Mouse (Mus musculus) kidney, adult 18-20 months (tissue): ENCODE measurements around the gene Fas.

Source experiments
- DNase-seq: peaks from one replicate; pipeline ENCODE4 v3.0.0; 2021

Gene Fas

GRCm38 (mm10) chr19:34289948-34290789 is at the start of gene Fas:
Gene Fas, plus strand, starts transcription at chr19:34290666.
- peak; percentile 85 for DNase-seq

- no peak for DNase-seq
These were observed 49.1 kb upstream of the Fas start for GRCm38 (mm10) chr19:34241247-34241915.

- no peak for DNase-seq
These were observed 47.5 kb upstream of the Fas start for GRCm38 (mm10) chr19:34242925-34243324.

- DNase-seq: peak; percentile 50
These were observed 46.4 kb upstream of the Fas start for GRCm38 (mm10) chr19:34244056-34244455.

GRCm38 (mm10) chr19:34248558-34248957 is 41.9 kb upstream of the Fas start:
- DNase-seq: no peak

- DNase-seq: no peak
These were observed 39.8 kb upstream of the Fas start for GRCm38 (mm10) chr19:34250621-34251020.

GRCm38 (mm10) chr19:34251900-34252299 is 38.6 kb upstream of the Fas start:
- DNase-seq: no peak

- no peak for DNase-seq
These were observed 38.0 kb upstream of the Fas start for GRCm38 (mm10) chr19:34252450-34252849.

GRCm38 (mm10) chr19:34254101-34254879 is 36.2 kb upstream of the Fas start:
- DNase-seq: no peak

GRCm38 (mm10) chr19:34254880-34255681 is 35.4 kb upstream of the Fas start, which contains the start of gene Acta2:
Gene Acta2, minus strand, starts transcription at chr19:34255590.
- DNase-seq: peak; percentile 9

GRCm38 (mm10) chr19:34256149-34256548 is 34.3 kb upstream of the Fas start:
- no peak for DNase-seq

GRCm38 (mm10) chr19:34256936-34257335 is 33.5 kb upstream of the Fas start:
- no peak for DNase-seq

GRCm38 (mm10) chr19:34262273-34262974 is 28.0 kb upstream of the Fas start:
- no peak for DNase-seq

- DNase-seq: no peak
These were observed 24.8 kb upstream of the Fas start for GRCm38 (mm10) chr19:34265604-34266193.

- DNase-seq: no peak
These were observed 21.5 kb upstream of the Fas start for GRCm38 (mm10) chr19:34268991-34269390.

- no peak for DNase-seq
These were observed 20.2 kb upstream of the Fas start for GRCm38 (mm10) chr19:34270106-34270726.

GRCm38 (mm10) chr19:34270824-34271464 is 19.5 kb upstream of the Fas start:
- no peak for DNase-seq

GRCm38 (mm10) chr19:34273073-34273472 is 17.4 kb upstream of the Fas start:
- DNase-seq: no peak

GRCm38 (mm10) chr19:34278078-34278477 is 12.4 kb upstream of the Fas start:
- no peak for DNase-seq

GRCm38 (mm10) chr19:34283614-34284013 is 6.9 kb upstream of the Fas start:
- no peak for DNase-seq
